Mouse (Mus musculus) kidney, postnatal 0 days (tissue): ENCODE results near the gene Gmeb1. TPM values are rescaled to one million over a fixed set of nuclear protein-coding genes. Genes with fewer than 3 reads are reported as not detected.
A peak's percentile ranks its signal among the peaks of the same experiment; 100 is the strongest.

ENCODE experiments used
- ATAC-seq: fragments of 200-750 bp; cut with Nextera tagmentation; replicated peaks from 2 replicates; pipeline ENCODE4 v1.8.0; 2017; ENCODE audit warnings: low read depth, moderate number of reproducible peaks, moderate TSS enrichment, moderate library complexity; ENCODE audit not compliant: low FRiP score
- DNase-seq: peaks from one replicate; pipeline ENCODE4 v3.0.0-alpha.2; 2016; ENCODE audit warnings: low spot score
- H3K27ac ChIP-seq: fragments of 300-500 bp; sonication (generic); 2 replicates; pipeline ENCODE4 v1.5.1; 2014; ENCODE audit warnings: mild to moderate bottlenecking
- H3K27me3 ChIP-seq: fragments of 300-500 bp; sonication (generic); 2 replicates; pipeline ENCODE4 v1.6.1; 2014; ENCODE audit warnings: low read length, mixed read lengths; ENCODE audit not compliant: insufficient read depth
- H3K36me3 ChIP-seq: fragments of 300-500 bp; sonication (generic); 2 replicates; pipeline ENCODE4 v1.6.1; 2014; ENCODE audit warnings: low read length, mixed read lengths; ENCODE audit not compliant: insufficient read depth
- H3K4me1 ChIP-seq: fragments of 300-500 bp; sonication (generic); replicated peaks from 2 replicates; pipeline ENCODE4 v1.6.1; 2014; ENCODE audit warnings: antibody characterized with exemption, low read length, mixed read lengths; ENCODE audit not compliant: insufficient read depth
- H3K4me2 ChIP-seq: fragments of 300-500 bp; sonication (generic); 2 replicates; pipeline ENCODE4 v1.6.1; 2014; ENCODE audit warnings: mild to moderate bottlenecking, low read length, moderate library complexity, mixed read lengths
- H3K4me3 ChIP-seq: fragments of 300-500 bp; sonication (generic); replicated peaks from 2 replicates; pipeline ENCODE4 v1.5.1; 2014; ENCODE audit warnings: low read depth, low read length
- H3K9ac ChIP-seq: fragments of 300-500 bp; sonication (generic); 2 replicates; pipeline ENCODE4 v1.6.1; 2014; ENCODE audit warnings: low read depth, low read length
- H3K9me3 ChIP-seq: fragments of 300-500 bp; sonication (generic); replicated peaks from 2 replicates; pipeline ENCODE4 v1.6.1; 2016; ENCODE audit warnings: low read length, inconsistent platforms, mixed read lengths
- CTCF ChIP-seq: IDR thresholded peaks from 2 replicates; pipeline ENCODE4 v1.5.1; 2016; ENCODE audit warnings: antibody characterized with exemption, low read depth, mild to moderate bottlenecking, moderate library complexity
- WGBS: fragments of 180-500 bp; shearing (Covaris S2); extraction: QIAGEN DNeasy Blood & Tissue Kit; methylation state at CpG from one replicate; pipeline ENCODE4 v1.1.7; 2014; 5-methylcytosine and 5-hydroxymethylcytosine counted together
- microRNA-seq: library from miRNA; unstranded; fragments of <30 nt; microRNA quantifications from one replicate; pipeline ENCODE4, GENCODE M21; 2016
- polyA plus RNA-seq: library from polyadenylated mRNA; unstranded; fragments of >200 nt; fragmentation: Nextera tagmentation; extraction: Ambion mirVana; gene quantifications from 2 replicates; pipeline ENCODE4 v1.2.1, GENCODE M21; 2015

The Gmeb1 gene
- polyA plus RNA-seq, 1 experiment from 2014 or later, result 21.9 TPM

- H3K4me2 ChIP-seq, result no peak overlapping the region; the same call in 1 of the 2 replicates
- peak; percentile 81 for DNase-seq
- 33% methylated on average over 22 of the region's 22 CpGs for WGBS
These were observed 79.4 kb downstream of the Gmeb1 start for GRCm38 (mm10) chr4:132181721-132182658.

DNA sequence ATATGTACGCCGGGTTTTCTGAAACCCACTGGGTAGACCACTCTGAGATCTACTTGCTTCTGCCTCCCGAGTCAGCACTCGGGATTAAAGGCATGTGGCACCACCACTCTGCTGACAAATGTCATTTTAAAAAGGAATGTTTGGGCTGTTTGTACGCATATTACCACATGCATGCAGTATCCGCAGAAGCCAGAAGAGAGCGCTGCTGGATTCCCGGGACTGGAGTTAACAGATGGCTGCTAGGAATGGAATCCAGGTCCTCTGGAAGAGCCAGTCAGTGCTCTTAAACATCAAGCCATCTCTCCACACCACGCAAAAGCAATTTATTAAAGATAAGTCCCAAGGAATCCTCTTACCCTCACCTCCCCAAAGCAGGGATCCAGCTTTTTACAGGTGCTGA is 80.7 kb downstream of the Gmeb1 start:
- Histone ChIP-seq H3K4me2 (no peak overlapping the region), H3K4me3 (no peak overlapping the region), H3K27me3 (no peaks in the 10 kb centered on the region), H3K9ac (no peak overlapping the region), H3K9me3 (no peaks in the 10 kb centered on the region), H3K36me3 (peaks cover 16% of the 10 kb centered on the region; the same call in 1 of the 2 replicates), H3K4me1 (no peaks in the 10 kb centered on the region), H3K27ac (no peak overlapping the region)
- TF ChIP-seq CTCF, result peak; percentile 55
- WGBS, result 81% methylated on average over 9 of the region's 9 CpGs
- DNase-seq, result peak; percentile 39
- ATAC-seq, result no peak

More at GRCm38 (mm10) chr4:132181721-132182658, 79.4 kb downstream of the Gmeb1 start:
- H3K27me3 ChIP-seq, result no peaks in the 10 kb centered on the region
- peak; percentile 64 for TF ChIP-seq CTCF
- no peak overlapping the region for H3K9ac ChIP-seq
- no peak overlapping the region for H3K4me3 ChIP-seq
- no peaks in the 10 kb centered on the region for H3K4me1 ChIP-seq
- peak overlapping the region; percentile 43; the same call in 1 of the 2 replicates for H3K27ac ChIP-seq
- peaks cover 18% of the 10 kb centered on the region; the same call in 1 of the 2 replicates for H3K36me3 ChIP-seq
- no peaks in the 10 kb centered on the region for H3K9me3 ChIP-seq
- peak; percentile 79 for ATAC-seq

DNA sequence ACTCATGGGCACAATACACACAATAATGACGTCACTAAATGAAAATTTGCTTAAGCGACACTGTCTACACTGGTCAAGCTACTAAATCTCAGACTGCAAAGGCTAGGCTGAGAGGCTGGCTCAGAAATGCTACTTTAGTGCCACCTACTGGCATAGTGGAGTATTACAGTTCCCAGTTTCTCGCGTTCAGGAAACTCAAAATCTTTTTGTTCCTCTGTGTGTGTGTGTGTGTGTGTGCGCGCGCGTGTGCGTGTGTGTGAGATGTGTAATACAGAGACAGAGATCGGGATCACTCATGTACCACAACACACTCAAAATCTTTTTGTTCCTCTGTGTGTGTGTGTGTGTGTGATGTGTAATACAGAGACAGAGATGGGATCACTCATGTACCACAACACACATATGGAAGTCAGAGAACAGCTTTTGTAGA is 82.8 kb downstream of the Gmeb1 start:
- Histone ChIP-seq H3K9ac (no peak overlapping the region), H3K36me3 (0 out of 2 replicates have a peak, but pooled peaks cover 4% of the 10 kb centered on the region), H3K4me1 (no peaks in the 10 kb centered on the region), H3K9me3 (no peaks in the 10 kb centered on the region), H3K4me2 (no peak overlapping the region), H3K4me3 (no peak overlapping the region), H3K27me3 (no peaks in the 10 kb centered on the region), H3K27ac (no peak overlapping the region)
- peak; percentile 98 for TF ChIP-seq CTCF
- WGBS, result 6% methylated on average over 10 of the region's 10 CpGs
- peak; percentile 83 for DNase-seq
- peak; percentile 80 for ATAC-seq

- H3K27me3 ChIP-seq, result no peaks in the 10 kb centered on the region
These were observed 84.9 kb downstream of the Gmeb1 start for GRCm38 (mm10) chr4:132176474-132176873.

More at GRCm38 (mm10) chr4:132176474-132176873, 84.9 kb downstream of the Gmeb1 start:
- H3K9me3 ChIP-seq, result no peaks in the 10 kb centered on the region
- no peaks in the 10 kb centered on the region for H3K36me3 ChIP-seq
- TF ChIP-seq CTCF, result no peak
- DNase-seq (no peak), ATAC-seq (no peak)
- 40% methylated on average over 10 of the region's 10 CpGs for WGBS
- H3K27ac ChIP-seq, result no peak overlapping the region
- no peak overlapping the region for H3K9ac ChIP-seq
- H3K4me2 ChIP-seq, result no peak overlapping the region
- no peaks in the 10 kb centered on the region for H3K4me1 ChIP-seq
- H3K4me3 ChIP-seq, result no peak overlapping the region

Small RNA genes lying within 50 kb of the gene (microRNA-seq; reads per million reads assigned to microRNA genes)
- not detected for gene Gm22033

Other genes with a start within 250 kb of the Gmeb1 start
- 0.08 and 0.17 TPM in 2 replicates for gene Gm10300, start 186.9 kb downstream of the Gmeb1 start, polyA plus RNA-seq
- 42.3 and 44.6 TPM in 2 replicates for gene Epb41, start 186.3 kb downstream of the Gmeb1 start, polyA plus RNA-seq
- gene Oprd1, start 117.1 kb downstream of the Gmeb1 start, polyA plus RNA-seq, result 0.03 and 0.05 TPM in 2 replicates
- 87.7 and 89.4 TPM in 2 replicates for gene Ythdf2, start 49.3 kb downstream of the Gmeb1 start, polyA plus RNA-seq
- gene Taf12, start 12.8 kb upstream of the Gmeb1 start, polyA plus RNA-seq, result 38.1 and 39.0 TPM in 2 replicates
- gene Rab42, start 41.8 kb upstream of the Gmeb1 start, polyA plus RNA-seq, result 2.4 and 3.0 TPM in 2 replicates
- gene Trnau1ap, start 67.9 kb upstream of the Gmeb1 start, polyA plus RNA-seq, result 70.3 and 72.8 TPM in 2 replicates
- 40.0 and 45.9 TPM in 2 replicates for gene Rcc1, start 92.0 kb upstream of the Gmeb1 start, polyA plus RNA-seq
- 24.3 and 25.2 TPM in 2 replicates for gene Phactr4, start 160.9 kb upstream of the Gmeb1 start, polyA plus RNA-seq
- gene Med18, start 202.3 kb upstream of the Gmeb1 start, polyA plus RNA-seq, result 20.9 and 22.1 TPM in 2 replicates
- 18.1 and 20.1 TPM in 2 replicates for gene Sesn2, start 248.9 kb upstream of the Gmeb1 start, polyA plus RNA-seq